Mouse (Mus musculus) ovary, adult 18-20 months (tissue): ENCODE data around the gene Fry.

Experiments
- DNase-seq: peaks from one replicate; pipeline ENCODE4 v3.0.0; 2022; ENCODE audit warnings: low spot score, mixed read lengths

Fry gene

DNA sequence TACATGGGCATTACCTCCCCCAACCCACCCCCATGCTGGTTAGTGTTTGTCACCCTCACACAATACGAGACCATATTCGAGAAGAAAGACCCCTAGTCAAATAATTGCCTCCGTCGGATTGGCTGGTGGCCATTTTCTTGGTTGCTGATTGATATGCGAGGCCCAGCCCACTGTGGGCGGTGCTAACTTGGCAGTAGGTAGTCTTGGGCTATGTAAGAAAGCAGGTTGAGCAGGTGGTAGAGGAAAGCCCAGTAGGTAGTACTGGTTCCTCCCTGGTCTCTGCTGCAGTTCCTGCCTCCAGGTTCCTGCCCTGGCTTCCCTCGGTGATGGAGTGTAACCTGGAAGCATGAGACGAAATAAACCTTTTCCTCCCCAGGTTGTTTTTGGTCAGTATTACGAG is 153.7 kb downstream of the Fry start:
- no peak for DNase-seq

DNA sequence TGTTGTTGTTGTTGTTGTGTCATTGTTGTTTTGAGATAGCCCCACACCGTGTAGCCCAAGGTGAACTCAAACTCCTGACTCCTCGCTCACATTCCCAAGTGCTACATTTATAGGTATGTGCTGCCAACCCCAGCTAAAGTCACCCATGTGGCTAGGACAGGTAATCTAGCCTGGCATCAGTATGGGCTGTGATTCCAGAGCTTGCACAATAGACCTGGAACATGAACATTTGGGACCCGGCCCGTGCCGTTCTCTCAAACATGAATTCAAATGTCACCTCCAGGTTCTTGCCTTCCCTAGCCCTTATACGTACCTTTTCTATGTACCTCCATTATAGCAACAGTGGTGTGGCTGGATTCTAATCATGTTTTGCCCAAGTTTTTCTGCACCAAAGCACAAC is 156.9 kb downstream of the Fry start:
- no peak for DNase-seq

- DNase-seq = no peak
These were observed 158.2 kb downstream of the Fry start for GRCm38 (mm10) chr5:150276611-150277010.

GRCm38 (mm10) chr5:150279387-150279786 is 160.9 kb downstream of the Fry start:
- DNase-seq = no peak

- no peak for DNase-seq
These were observed 162.6 kb downstream of the Fry start for GRCm38 (mm10) chr5:150281084-150281483.

- no peak for DNase-seq
These were observed 163.6 kb downstream of the Fry start for GRCm38 (mm10) chr5:150282091-150282490.

- DNase-seq = no peak
These were observed 169.5 kb downstream of the Fry start for GRCm38 (mm10) chr5:150287949-150288348.

- DNase-seq = no peak
These were observed 171.2 kb downstream of the Fry start for GRCm38 (mm10) chr5:150289611-150290010.

DNA sequence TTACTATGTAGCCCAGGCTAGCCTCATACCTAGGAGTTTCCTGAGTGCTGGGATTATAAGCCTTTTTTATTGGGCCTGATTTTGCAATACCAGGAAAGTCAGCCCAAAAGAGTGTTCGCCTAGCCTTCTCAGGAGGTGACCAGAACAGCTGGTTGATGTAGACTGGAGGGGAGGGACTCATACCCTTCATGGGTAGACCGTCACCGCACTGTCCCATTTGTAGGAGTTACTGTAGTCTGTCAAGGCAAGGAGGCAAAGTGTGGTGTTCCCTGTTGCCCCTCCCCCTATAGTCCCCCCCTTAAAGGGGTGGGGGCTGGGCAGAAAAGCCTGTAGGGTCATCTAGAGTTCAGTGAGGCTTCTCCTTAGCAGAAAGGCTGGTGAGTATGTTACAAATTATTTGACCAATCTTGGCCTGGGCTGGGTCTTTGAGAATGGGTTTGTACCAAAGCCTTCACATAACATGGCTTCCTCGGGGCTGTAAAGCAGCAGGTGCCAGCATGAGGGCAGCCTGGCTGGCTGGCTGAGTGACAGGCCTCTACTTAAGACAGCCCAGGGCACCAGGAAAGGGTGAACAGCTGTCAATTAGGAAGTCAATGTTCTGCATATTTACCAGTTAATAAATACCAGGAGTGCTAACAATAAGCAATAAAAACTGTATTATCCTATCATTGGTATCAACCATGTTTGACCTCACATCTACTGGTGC is 172.2 kb downstream of the Fry start:
- DNase-seq = no peak

- no peak for DNase-seq
These were observed 172.8 kb downstream of the Fry start for GRCm38 (mm10) chr5:150291216-150291615.

- DNase-seq = no peak
These were observed 173.7 kb downstream of the Fry start for GRCm38 (mm10) chr5:150292186-150292585.

GRCm38 (mm10) chr5:150294306-150294705 is 175.9 kb downstream of the Fry start:
- no peak for DNase-seq

- DNase-seq = no peak
These were observed 176.7 kb downstream of the Fry start for GRCm38 (mm10) chr5:150295096-150295495.

DNA sequence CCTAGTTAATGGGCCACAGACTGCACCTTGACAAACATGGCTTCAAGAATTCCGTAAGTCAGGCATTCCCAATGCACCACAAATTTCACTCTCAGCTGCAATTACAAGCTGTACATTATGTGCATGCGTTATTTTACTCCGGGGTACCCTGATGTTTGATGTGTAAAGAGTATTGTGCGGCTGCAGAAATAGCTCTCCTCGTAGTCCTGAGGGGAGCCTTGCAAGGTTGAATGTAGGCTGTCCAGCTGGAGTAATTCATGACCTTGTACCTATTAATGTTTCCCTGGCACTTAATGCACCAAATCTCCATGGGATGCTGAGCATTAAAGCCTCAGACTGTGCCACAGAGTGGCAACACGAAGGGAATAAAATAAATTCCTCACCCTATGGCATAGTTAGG is 180.5 kb downstream of the Fry start:
- no peak for DNase-seq

GRCm38 (mm10) chr5:150302123-150302522 is 183.7 kb downstream of the Fry start:
- no peak for DNase-seq

GRCm38 (mm10) chr5:150302996-150303395 is 184.6 kb downstream of the Fry start:
- DNase-seq = no peak

DNA sequence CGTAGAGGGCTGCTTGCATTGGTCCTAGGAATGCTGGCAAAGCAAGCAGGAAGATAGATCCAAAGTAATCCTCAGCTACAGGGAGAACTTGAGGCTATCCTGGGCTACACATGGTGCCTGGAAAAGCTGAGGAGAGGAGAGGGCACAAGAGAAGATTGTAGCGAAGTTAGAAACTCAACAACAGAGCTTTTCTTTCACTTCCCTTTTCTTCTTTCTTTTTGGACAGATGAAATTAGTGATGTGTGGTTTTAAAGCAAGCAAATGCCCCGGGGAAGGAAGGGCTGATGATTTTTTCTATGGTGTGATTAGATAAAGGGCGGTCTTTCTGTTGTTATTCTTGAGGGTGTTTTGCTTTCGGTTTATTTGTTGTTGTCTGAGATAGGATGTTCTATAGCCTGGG is 188.1 kb downstream of the Fry start:
- no peak for DNase-seq

DNA sequence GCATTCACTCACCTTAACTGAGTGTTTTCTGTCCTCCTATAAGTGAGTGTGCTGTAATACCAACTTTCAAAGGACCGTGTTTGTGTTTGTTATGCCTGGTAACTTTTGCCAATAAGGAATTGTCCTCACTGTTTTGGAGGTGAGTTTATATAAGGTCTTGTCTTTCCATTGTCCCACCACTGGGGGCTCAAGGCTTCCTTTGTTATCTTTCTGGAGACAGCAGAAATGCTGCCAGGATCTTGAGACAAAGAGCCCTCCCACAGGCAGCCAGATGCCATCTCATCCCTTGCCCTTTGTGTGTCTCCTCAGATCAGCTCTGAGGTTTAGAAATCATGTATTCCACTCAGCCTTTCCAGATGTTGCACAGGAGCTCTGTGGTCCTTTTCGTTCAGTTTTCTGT is 194.8 kb downstream of the Fry start:
- no peak for DNase-seq

DNA sequence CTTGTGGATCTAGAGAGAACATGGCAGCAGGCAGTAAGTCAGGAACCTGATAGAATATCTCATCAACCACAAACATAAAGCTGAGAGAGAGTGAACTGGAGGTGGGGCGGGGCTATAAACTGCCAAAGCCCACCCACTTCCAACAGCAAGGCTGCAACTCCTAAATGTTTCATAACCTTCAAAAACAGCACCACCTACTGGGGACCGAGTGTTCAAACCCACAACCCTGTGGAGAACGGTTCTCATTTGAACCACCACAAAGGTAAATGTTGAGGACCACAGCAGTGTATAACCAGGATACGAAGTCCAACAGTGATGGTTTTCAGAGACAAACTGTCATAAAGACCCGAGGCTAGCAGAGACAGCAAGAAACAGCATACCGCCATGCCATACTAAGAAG is 196.1 kb downstream of the Fry start:
- DNase-seq = no peak

GRCm38 (mm10) chr5:150325411-150325810 is 207.0 kb downstream of the Fry start:
- no peak for DNase-seq

DNA sequence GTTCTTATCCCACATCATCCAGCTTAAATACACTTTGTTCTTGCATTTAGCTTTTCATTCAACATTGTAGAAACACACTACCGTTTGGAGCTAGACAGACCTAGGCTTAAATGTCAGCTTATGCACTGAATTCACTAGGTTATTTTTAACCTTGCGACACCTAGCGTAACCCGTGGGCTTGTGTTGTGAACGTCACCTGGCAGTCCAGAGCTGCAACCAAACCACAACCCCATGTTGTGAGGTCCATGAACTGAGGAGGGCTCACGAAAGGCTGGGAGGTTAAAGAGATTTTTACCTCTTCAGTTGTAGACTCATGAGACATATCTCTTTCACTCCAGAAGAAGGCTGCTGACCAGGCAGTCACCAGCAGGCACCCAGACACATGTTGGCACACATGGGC is 210.2 kb downstream of the Fry start:
- no peak for DNase-seq

- DNase-seq = no peak
These were observed 213.4 kb downstream of the Fry start for GRCm38 (mm10) chr5:150331821-150332220.

GRCm38 (mm10) chr5:150332810-150333209 is 214.4 kb downstream of the Fry start:
- DNase-seq = no peak

GRCm38 (mm10) chr5:150333328-150333731 is 214.9 kb downstream of the Fry start:
- DNase-seq = no peak
